Mouse (Mus musculus): ENCODE results near the gene Col8a2.

The Col8a2 gene

GRCm38 (mm10) chr4:126331751-126332150 is 45.2 kb downstream of the Col8a2 start:
- no peak for DNase-seq (ENCODE audit: low spot score in 2 of 2)

DNA sequence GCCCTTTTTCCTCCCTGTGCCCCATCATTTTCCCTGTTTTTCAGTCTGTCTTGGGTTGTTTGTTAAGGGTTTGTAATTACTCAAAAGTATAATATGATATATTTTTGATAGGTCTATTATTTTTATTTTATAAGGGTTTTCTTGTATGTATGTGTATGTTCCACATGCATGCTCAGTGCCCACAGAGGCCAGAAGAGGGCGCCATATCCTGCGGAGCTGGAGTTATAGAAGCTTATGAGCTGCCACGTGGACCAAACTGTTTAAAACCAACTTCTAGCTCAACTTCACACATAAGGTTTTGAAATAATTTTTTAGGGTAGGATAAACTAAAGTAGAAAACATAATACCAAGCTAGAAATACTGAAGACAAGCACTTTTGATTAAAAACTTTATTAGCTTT is 45.8 kb downstream of the Col8a2 start:
- DNase-seq (ENCODE audit: low spot score in 2 of 2): no peak

DNA sequence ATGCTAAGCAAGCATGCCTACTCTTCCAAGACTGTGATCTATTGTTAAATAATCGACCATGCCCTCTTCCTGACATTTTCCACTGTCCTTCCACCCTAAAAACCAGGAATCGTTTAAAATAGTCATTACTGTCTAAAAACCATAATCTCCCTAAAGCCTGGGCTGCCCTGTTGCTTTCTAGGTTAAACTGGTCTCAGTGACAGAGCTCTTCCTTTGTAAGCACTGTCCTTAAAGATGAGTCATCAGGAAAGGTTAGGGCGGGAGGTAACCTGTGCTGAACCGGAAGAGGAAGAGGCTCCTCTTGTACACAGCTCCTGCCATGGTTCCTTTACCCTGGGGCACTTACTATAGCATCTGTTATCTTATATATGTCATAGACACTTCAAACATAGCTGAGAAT is 52.9 kb downstream of the Col8a2 start:
- DNase-seq (ENCODE audit: low spot score in 2 of 2): no peak

- no peak for DNase-seq (ENCODE audit: low spot score in 2 of 2)
Observed at GRCm38 (mm10) chr4:126343451-126343850, 56.9 kb downstream of the Col8a2 start.

DNA sequence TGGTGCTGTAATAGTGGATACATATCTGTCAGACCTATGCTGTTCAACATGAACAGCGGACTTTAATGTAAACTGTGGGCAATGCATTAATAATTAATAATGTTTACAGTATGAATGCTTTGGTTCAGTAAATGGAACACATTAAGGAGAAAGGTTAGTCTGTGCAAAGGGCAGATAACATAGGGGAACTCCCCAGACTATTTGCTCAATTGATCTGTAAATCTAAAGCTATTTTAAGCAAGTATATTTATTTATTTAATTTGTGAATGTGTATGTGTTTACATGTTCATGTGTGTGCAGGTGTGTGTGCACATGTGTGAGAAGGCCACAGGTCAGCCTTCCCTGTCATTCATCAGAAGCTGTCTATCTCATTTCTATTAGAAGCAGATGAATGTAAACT is 73.5 kb downstream of the Col8a2 start:
- DNase-seq (ENCODE audit: low spot score in 2 of 2): no peak
